Mouse (Mus musculus) fibroblast of lung, adult 2 months (primary cell): Measurements from ENCODE around the gene Gm5458.
"Not testable (repeated sequence)": the region's sequence is repeated elsewhere in the genome, so short reads cannot be mapped to it uniquely, and the experiment has no call there.

Experiments used
- DNase-seq: peaks from one replicate; pipeline ENCODE4 v3.0.0-alpha.2; 2011; ENCODE audit warnings: low read depth

The Gm5458 gene

DNA sequence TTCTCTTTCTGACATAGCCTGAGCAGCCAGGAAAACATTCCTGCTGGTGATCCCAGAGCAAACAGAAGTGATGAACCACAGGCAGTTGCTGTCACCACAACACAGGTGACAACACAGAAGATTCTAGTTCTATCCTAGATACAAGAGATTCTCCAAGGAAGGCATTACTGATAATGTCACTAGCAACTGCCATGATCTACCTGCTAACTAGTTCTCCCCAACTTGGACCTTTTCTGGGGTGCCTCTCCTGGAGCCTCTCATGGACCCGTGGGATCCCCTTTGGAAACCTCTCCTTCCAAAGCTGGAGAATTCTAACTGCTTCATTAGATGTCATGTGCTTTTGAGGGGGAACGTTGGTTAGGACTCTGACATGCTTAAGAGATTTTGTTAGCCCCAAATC lies at the start of gene Gm5458:
Gene Gm5458 (minus strand): TSS at position 101 of the 400 bp plus-strand sequence.
- not testable (repeated sequence) for DNase-seq

DNA sequence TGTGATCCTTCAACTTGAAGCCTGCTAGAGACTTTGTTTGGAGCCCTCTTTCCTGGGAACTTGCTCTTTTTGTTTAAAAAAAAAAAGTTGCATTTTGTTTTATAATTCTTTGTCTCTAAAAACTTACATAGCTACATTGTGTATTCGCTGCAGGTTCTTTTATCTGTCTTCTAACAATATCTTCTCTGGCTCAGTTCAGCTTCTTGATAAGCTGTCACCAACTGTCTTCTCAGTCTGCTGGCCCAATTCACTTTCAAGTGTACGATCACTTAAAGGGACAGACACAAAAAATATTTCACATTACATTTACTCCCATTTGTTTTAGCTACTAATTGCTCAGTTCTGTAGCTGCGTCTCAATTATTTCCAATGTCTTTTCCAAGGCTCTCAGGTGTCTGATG lies 43.9 kb upstream of the Gm5458 start:
- no peak for DNase-seq

DNA sequence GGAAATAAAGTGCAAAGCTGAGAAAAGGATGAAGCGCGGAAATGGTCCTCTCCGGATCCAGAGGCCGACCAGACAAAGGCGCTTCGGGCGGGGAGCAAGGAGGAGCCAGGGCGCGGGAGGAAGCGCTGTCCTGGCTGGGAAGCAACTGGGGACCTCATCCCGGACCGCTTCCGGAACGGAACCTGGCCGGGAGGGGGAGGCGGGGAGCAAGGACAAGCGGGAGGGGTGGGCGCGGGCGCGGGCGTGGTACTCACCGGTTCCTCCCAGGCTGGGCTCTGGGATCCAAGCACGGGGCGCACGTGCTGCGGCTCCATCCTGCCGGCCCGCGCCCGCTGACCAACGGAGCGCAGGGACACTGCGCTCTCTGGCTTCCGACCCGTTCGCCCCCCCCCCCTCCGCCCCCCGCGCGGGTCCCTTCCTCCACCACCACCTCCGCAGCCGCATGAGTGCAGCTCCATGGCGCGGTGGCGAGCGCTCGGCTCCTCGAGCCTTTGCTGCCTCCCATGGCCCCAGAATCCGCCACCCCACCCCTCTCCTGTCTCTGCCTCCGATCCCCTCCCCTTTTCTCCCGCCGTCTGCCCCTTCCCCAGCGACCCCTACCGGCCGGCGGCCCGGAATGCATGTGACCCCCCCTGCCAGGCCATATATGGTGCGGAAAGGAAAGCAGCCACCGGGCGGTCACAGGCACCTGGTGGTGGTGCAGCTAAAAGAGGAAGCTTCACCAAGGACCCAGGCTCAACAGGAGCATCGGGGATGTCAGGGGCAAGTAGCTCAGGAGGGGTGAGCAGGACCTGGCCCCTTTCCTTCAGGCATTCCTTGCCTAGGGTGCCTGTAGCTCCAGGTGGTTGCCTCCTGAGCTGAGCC lies 17.3 kb downstream of the Gm5458 start, which contains the start of gene Gm2237:
Gene Gm2237 (minus strand): TSS at position 332 of the 864 bp plus-strand sequence.
- DNase-seq: not testable (repeated sequence)

DNA sequence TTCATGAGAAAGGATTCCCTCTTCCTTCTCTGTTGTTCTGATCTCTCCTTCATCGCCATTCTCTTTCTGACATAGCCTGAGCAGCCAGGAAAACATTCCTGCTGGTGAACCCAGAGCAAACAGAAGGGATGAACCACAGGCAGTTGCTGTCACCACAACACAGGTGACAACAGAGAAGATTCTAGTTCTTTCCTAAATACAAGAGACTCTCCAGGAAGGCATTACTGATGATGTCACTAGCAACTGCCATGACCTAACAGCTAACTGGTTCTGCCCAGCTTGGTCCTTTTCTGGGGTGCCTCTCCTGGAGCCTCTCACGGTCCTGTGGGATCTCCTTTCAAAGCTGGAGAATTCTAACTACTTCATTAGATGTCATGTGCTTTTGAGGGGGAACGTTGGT lies 52.5 kb downstream of the Gm5458 start, which contains the start of gene Gm2244:
Gene Gm2244 (minus strand): TSS at position 101 of the 400 bp plus-strand sequence.
- DNase-seq: not testable (repeated sequence)
